Mouse (Mus musculus) ES-CJ7 (cell line): ENCODE measurements around the gene Noc2l.

Experiments
- DNase-seq: peaks from one replicate; pipeline ENCODE4 v3.0.0; 2011; ENCODE audit warnings: low read depth, low spot score

The Noc2l gene

GRCm38 (mm10) chr4:156235808-156236533, at the start of gene Noc2l:
Gene Noc2l, plus strand, starts transcription at chr4:156236010.
- DNase-seq = peak; percentile 90

- peak; percentile 74 for DNase-seq
Measured at GRCm38 (mm10) chr4:156188162-156188810, 47.5 kb upstream of the Noc2l start.

GRCm38 (mm10) chr4:156188811-156189323, 46.9 kb upstream of the Noc2l start:
- peak; percentile 98 for DNase-seq

GRCm38 (mm10) chr4:156192421-156193199, 43.2 kb upstream of the Noc2l start:
- peak; percentile 89 for DNase-seq

GRCm38 (mm10) chr4:156193200-156193590, 42.6 kb upstream of the Noc2l start:
- DNase-seq = peak; percentile 96

GRCm38 (mm10) chr4:156193906-156194305, 41.9 kb upstream of the Noc2l start:
- DNase-seq = no peak

GRCm38 (mm10) chr4:156194346-156194745, 41.5 kb upstream of the Noc2l start:
- peak; percentile 56 for DNase-seq

- DNase-seq = peak; percentile 72
Measured at GRCm38 (mm10) chr4:156195927-156196870, 39.6 kb upstream of the Noc2l start.

- no peak for DNase-seq
Measured at GRCm38 (mm10) chr4:156197131-156197828, 38.5 kb upstream of the Noc2l start, which contains the start of gene Agrn. Gene Agrn, minus strand, starts transcription at chr4:156197488.

GRCm38 (mm10) chr4:156197829-156198205, 38.0 kb upstream of the Noc2l start:
- peak; percentile 89 for DNase-seq

GRCm38 (mm10) chr4:156200623-156201475, 35.0 kb upstream of the Noc2l start, which contains the start of gene Isg15:
Gene Isg15, minus strand, starts transcription at chr4:156200818.
- no peak for DNase-seq

GRCm38 (mm10) chr4:156202462-156202893, 33.3 kb upstream of the Noc2l start:
- no peak for DNase-seq

GRCm38 (mm10) chr4:156203001-156203412, 32.8 kb upstream of the Noc2l start, which contains the start of gene AW011738:
Gene AW011738, plus strand, starts transcription at chr4:156203304.
- peak; percentile 57 for DNase-seq

- DNase-seq = no peak
Measured at GRCm38 (mm10) chr4:156203413-156204131, 32.2 kb upstream of the Noc2l start.

- DNase-seq = no peak
Measured at GRCm38 (mm10) chr4:156208872-156209271, 26.9 kb upstream of the Noc2l start.

GRCm38 (mm10) chr4:156209963-156210635, 25.7 kb upstream of the Noc2l start:
- DNase-seq = no peak

- DNase-seq = no peak
Measured at GRCm38 (mm10) chr4:156213134-156213533, 22.7 kb upstream of the Noc2l start.

GRCm38 (mm10) chr4:156215649-156216048, 20.2 kb upstream of the Noc2l start, which contains the start of gene Perm1:
Gene Perm1, plus strand, starts transcription at chr4:156215868.
- no peak for DNase-seq
